8 mouse cellular contexts compared by ENCODE assay signal in genomic region chr10:8762209-8762701, GRCm38 (mm10).
DNase-seq lines count a peak whose midpoint lies in the region; ATAC-seq and TF ChIP-seq lines count a peak whose summit lies in the region.

No protein-coding gene starts in this region.

- peaks cover 34% of the 10 kb centered on the region for H3K4me1 ChIP-seq in forebrain, embryonic 15.5 days
- H3K4me1 ChIP-seq in hindbrain, embryonic 10.5 days (replicated peaks): peaks cover 63% of the 10 kb centered on the region
- H3K4me1 ChIP-seq in liver, embryonic 12.5 days: peaks cover 9% of the 10 kb centered on the region; the same call in 1 of the 2 replicates
- H3K4me1 ChIP-seq in stomach, postnatal 0 days (replicated peaks; ENCODE audit: control insufficient read depth, insufficient read depth): no peaks in the 10 kb centered on the region; the same call in 1 of the 2 replicates

- H3K27me3 ChIP-seq in forebrain, embryonic 15.5 days: no peaks in the 10 kb centered on the region
- H3K27me3 ChIP-seq in hindbrain, embryonic 10.5 days (ENCODE audit: insufficient read depth, poor library complexity, severe bottlenecking): no peaks in the 10 kb centered on the region
- no peaks in the 10 kb centered on the region for H3K27me3 ChIP-seq in liver, embryonic 12.5 days (replicated peaks)
- no peaks in the 10 kb centered on the region for H3K27me3 ChIP-seq in stomach, postnatal 0 days (ENCODE audit: control insufficient read depth, insufficient read depth, low read length)

- H3K4me2 ChIP-seq in forebrain, embryonic 15.5 days (replicated peaks): peak overlapping the region; percentile 28
- H3K4me2 ChIP-seq in liver, embryonic 12.5 days: no peak overlapping the region
- peak overlapping the region; percentile 47 for H3K4me2 ChIP-seq in stomach, postnatal 0 days (replicated peaks; ENCODE audit: low read depth)

- TF ChIP-seq CTCF in stomach, postnatal 0 days (IDR thresholded peaks at IDR 0.05; ENCODE audit: low read depth): 0 out of 2 replicates have a peak, but pooled peaks have one; percentile 19

- peak; percentile 66 for DNase-seq in urinary bladder, postnatal 14 days (ENCODE audit: low spot score)
- DNase-seq in urinary bladder, adult 2 months (ENCODE audit: low spot score): no peak
- DNase-seq in hindbrain, embryonic 10.5 days (ENCODE audit: low spot score): peak; percentile 71
- no peak for DNase-seq in stomach, postnatal 0 days (ENCODE audit: low spot score)
- DNase-seq in cerebellum, adult 11 months: no peak
- DNase-seq in thymus, adult 18-20 months: no peak

- no peak overlapping the region for H3K27ac ChIP-seq in forebrain, embryonic 15.5 days (replicated peaks)
- H3K27ac ChIP-seq in hindbrain, embryonic 10.5 days: peak overlapping the region; percentile 87
- 0 out of 2 replicates have a peak overlapping the region, but pooled peaks have one; percentile 25 for H3K27ac ChIP-seq in liver, embryonic 12.5 days
- peak overlapping the region; percentile 79 for H3K27ac ChIP-seq in stomach, postnatal 0 days (replicated peaks)

- no peaks in the 10 kb centered on the region for H3K36me3 ChIP-seq in forebrain, embryonic 15.5 days
- no peaks in the 10 kb centered on the region for H3K36me3 ChIP-seq in hindbrain, embryonic 10.5 days
- no peaks in the 10 kb centered on the region for H3K36me3 ChIP-seq in liver, embryonic 12.5 days
- peaks cover 3% of the 10 kb centered on the region; the same call in 1 of the 2 replicates for H3K36me3 ChIP-seq in stomach, postnatal 0 days (ENCODE audit: control insufficient read depth, insufficient read depth, low read length)

- peak overlapping the region; percentile 12; the same call in 1 of the 2 replicates for H3K4me3 ChIP-seq in forebrain, embryonic 15.5 days
- peak overlapping the region; percentile 48 for H3K4me3 ChIP-seq in hindbrain, embryonic 10.5 days
- no peak overlapping the region for H3K4me3 ChIP-seq in liver, embryonic 12.5 days
- H3K4me3 ChIP-seq in stomach, postnatal 0 days (ENCODE audit: low read depth, low read length): peak overlapping the region; percentile 32

- H3K9ac ChIP-seq in forebrain, embryonic 15.5 days (replicated peaks): no peak overlapping the region
- H3K9ac ChIP-seq in liver, embryonic 12.5 days: no peak overlapping the region
- H3K9ac ChIP-seq in stomach, postnatal 0 days (ENCODE audit: low read length): peak overlapping the region; percentile 53

- peak; percentile 21; the same call in 1 of the 2 replicates for ATAC-seq in forebrain, embryonic 15.5 days (replicated peaks)
- ATAC-seq in liver, embryonic 12.5 days: no peak
- peak; percentile 49; the same call in 1 of the 2 replicates for ATAC-seq in stomach, postnatal 0 days (ENCODE audit: low FRiP score, low TSS enrichment)

- H3K9me3 ChIP-seq in forebrain, embryonic 15.5 days: no peaks in the 10 kb centered on the region
- H3K9me3 ChIP-seq in hindbrain, embryonic 10.5 days: no peaks in the 10 kb centered on the region
- H3K9me3 ChIP-seq in liver, embryonic 12.5 days (replicated peaks): no peaks in the 10 kb centered on the region
- no peaks in the 10 kb centered on the region for H3K9me3 ChIP-seq in stomach, postnatal 0 days (ENCODE audit: control insufficient read depth, low read length)

- TF ChIP-seq EP300 in stomach, postnatal 0 days (optimal IDR thresholded peaks at IDR 0.05): no peak

- WGBS in forebrain, embryonic 15.5 days: under 1% methylated on average over 14 of the region's 14 CpGs
- WGBS in hindbrain, embryonic 10.5 days: 4% methylated on average over 14 of the region's 14 CpGs
- 70% methylated on average over 14 of the region's 14 CpGs for WGBS in liver, embryonic 12.5 days (ENCODE audit: insufficient replicate concordance)
- WGBS in stomach, postnatal 0 days: 20% methylated on average over 14 of the region's 14 CpGs

Comparison
In these comparisons a context has a peak if more than half of its experiments do, and no peak if none do; other contexts are left out.
1. DNase-seq: peak in urinary bladder, postnatal 14 days (single experiment) and hindbrain, embryonic 10.5 days (single experiment); none in urinary bladder, adult 2 months (single experiment), stomach, postnatal 0 days (single experiment), cerebellum, adult 11 months (single experiment) and thymus, adult 18-20 months (0 of 2).